Mouse (Mus musculus): ENCODE measurements around the gene Grin3b.

GRCm38 (mm10) chr10:79995636-79996035 lies 25.1 kb downstream of the Grin3b start:
- TF ChIP-seq CTCF (IDR thresholded peaks at IDR 0.05; ENCODE audit: borderline replicate concordance, extremely low read depth, insufficient read depth, insufficient read length), result no peak
- TF ChIP-seq POLR2A (IDR thresholded peaks at IDR 0.05; ENCODE audit: borderline replicate concordance, extremely low read depth, insufficient read depth, insufficient read length, poor library complexity, severe bottlenecking), result no peak

All from brain, embryonic 14.5 days (tissue).